Comparison of ENCODE assay signal across 25 mouse cellular contexts in genomic region chr6:108244571-108244970, GRCm38 (mm10). TPM values are rescaled to one million over a fixed set of nuclear protein-coding genes. Genes with fewer than 3 reads are reported as not detected.
A peak's percentile ranks its signal among the peaks of the same experiment; 100 is the strongest.
DNase-seq lines count a peak whose midpoint lies in the region; ATAC-seq and TF ChIP-seq lines count a peak whose summit lies in the region.
"Had no signal": no experiment of that assay in that cellular context is flagged by ENCODE, and none has a peak within 500 bp of the region (broad histone marks: within the 10 kb centered on the region; RNA-seq: fewer than 3 reads in every experiment).

No protein-coding gene starts in this region.

- peaks cover 18% of the 10 kb centered on the region for H3K4me1 ChIP-seq in embryonic fibroblast, embryonic 13.5 days (ENCODE audit: control insufficient read depth, insufficient read depth, low read length)

- no peak for DNase-seq in frontal cortex, postnatal 25 days (ENCODE audit: low spot score in 2 of 2)
- DNase-seq in left cerebral cortex, adult 2 months (ENCODE audit: extremely low spot score in 1 of 2, low spot score in 2 of 2): no peak
- no peak for DNase-seq in left cerebral cortex, postnatal 10 days (ENCODE audit: extremely low spot score in 1 of 2, low spot score in 2 of 2)
- DNase-seq in NIH3T3 (ENCODE audit: low read depth): peak; percentile 78
- DNase-seq in yolk sac, embryonic 10.5 days (ENCODE audit: low spot score): no peak
- no peak for DNase-seq in spleen, postnatal 14 days (ENCODE audit: low spot score in 2 of 2)
- DNase-seq: adrenal gland, adult 2 months; adrenal gland, postnatal 10 days; adrenal gland, postnatal 25 days; B cell, adult 2 months; cerebellum, adult 11 months; cerebellum, adult 18-20 months; cerebellum, adult 8-10 months; cerebellum, adult 9-11 months; cerebellum, postnatal 14 days; cerebellum, postnatal 36 days; embryo, embryonic 11 days; forebrain, postnatal 0 days had no signal

- ATAC-seq in frontal cortex, adult (ENCODE audit: low TSS enrichment): peak; percentile 21
- ATAC-seq: CD4-positive, CD25-positive, alpha-beta regulatory T cell, adult 4 months; forebrain, embryonic 13.5 days; forebrain, embryonic 15.5 days; forebrain, postnatal 0 days had no signal

- H3K4me3 ChIP-seq in left cerebral cortex, adult 2 months: no peak overlapping the region
- no peak overlapping the region for H3K4me3 ChIP-seq in embryonic fibroblast, embryonic 13.5 days (ENCODE audit: insufficient read depth, low read length)
- H3K4me3 ChIP-seq: embryonic facial prominence, embryonic 12.5 days; embryonic facial prominence, embryonic 15.5 days; forebrain, embryonic 13.5 days; forebrain, embryonic 15.5 days had no signal

- TF ChIP-seq CTCF in left cerebral cortex, adult 2 months (IDR thresholded peaks at IDR 0.05): no peak
- no peak for TF ChIP-seq CTCF in embryonic fibroblast, embryonic 13.5 days (IDR thresholded peaks at IDR 0.05; ENCODE audit: borderline replicate concordance, insufficient read depth, low read length)

- H3K27ac ChIP-seq in left cerebral cortex, adult 2 months: peak overlapping the region; percentile 76; the same call in 1 of the 2 replicates
- H3K27ac ChIP-seq in embryonic fibroblast, embryonic 13.5 days (ENCODE audit: insufficient read depth, low read length): peak overlapping the region; percentile 45; the same call in 1 of the 2 replicates
- H3K27ac ChIP-seq: embryonic facial prominence, embryonic 12.5 days; embryonic facial prominence, embryonic 15.5 days; forebrain, embryonic 13.5 days; forebrain, embryonic 15.5 days had no signal

- TF ChIP-seq POLR2A in embryonic fibroblast, embryonic 13.5 days (IDR thresholded peaks at IDR 0.05; ENCODE audit: low read depth, low read length): no peak

- intact Hi-C loops in left cerebral cortex, adult 2 months (cut with DNase I): no loop called here
- intact Hi-C loops in left cerebral cortex, postnatal 10 days (cut with DNase I): no loop called here

RNA-seq across cellular contexts. Expression of gene Itpr1, which starts 31.7 kb away (rescaled TPM):
- 100 to 1,000 TPM; 459 to 480 TPM for total RNA-seq in left cerebral cortex, adult 2 months (2021)
- 10 to 100 TPM; 88.2 to 89.7 TPM for total RNA-seq in left cerebral cortex, postnatal 10 days (2021)
- 31.4 and 38.0 TPM in 2 replicates for polyA plus RNA-seq in embryonic fibroblast, embryonic 13.5 days (2011; ENCODE audit: insufficient read length, low read depth, missing spikeins)

RNA-seq across cellular contexts. Expression of gene Sumf1, which starts 59.2 kb away (rescaled TPM):
- total RNA-seq in left cerebral cortex, adult 2 months (2021): 10 to 100 TPM; 22.4 to 24.1 TPM
- 10 to 100 TPM; 13.7 to 14.6 TPM for total RNA-seq in left cerebral cortex, postnatal 10 days (2021)
- polyA plus RNA-seq in embryonic fibroblast, embryonic 13.5 days (2011; ENCODE audit: insufficient read length, low read depth, missing spikeins): 45.9 and 47.3 TPM in 2 replicates

Comparison
In these comparisons a context has a peak if more than half of its experiments do, and no peak if none do; other contexts are left out.
1. RNA of gene Itpr1, which starts 31.7 kb away (total RNA-seq): 459 to 480 TPM in left cerebral cortex, adult 2 months; 88.2 to 89.7 TPM in left cerebral cortex, postnatal 10 days; every median in the first group is over 4 times any median in the second.